Mouse (Mus musculus) cortical plate, adult 2 months (tissue): ENCODE measurements around the gene Slc23a3.

Source experiments
- CTCF ChIP-seq: fragments of 200-500 bp; IDR thresholded peaks from 2 replicates; pipeline ENCODE4 v1.5.1; 2011; ENCODE audit warnings: mild to moderate bottlenecking, control low read depth, low read length; ENCODE audit not compliant: insufficient read depth; ENCODE audit errors: extremely low read depth
- POLR2A ChIP-seq: fragments of 200-500 bp; IDR thresholded peaks from 2 replicates; pipeline ENCODE4 v1.6.1; 2011; ENCODE audit warnings: mild to moderate bottlenecking, low read length, control low read depth; ENCODE audit not compliant: insufficient read depth; ENCODE audit errors: extremely low read depth

- TF ChIP-seq CTCF = no peak
- no peak for TF ChIP-seq POLR2A
These were observed 48.5 kb upstream of the Slc23a3 start for GRCm38 (mm10) chr1:75182160-75182559.
